Mouse (Mus musculus) MEL (cell line): ENCODE data around the gene Ptpn1. TPM values are rescaled to one million over a fixed set of nuclear protein-coding genes. Genes with fewer than 3 reads are reported as not detected.

Experiments
- DNase-seq: peaks from one replicate; pipeline ENCODE4 v3.0.0; 2011; ENCODE audit warnings: low read depth, low spot score
- H3K27ac ChIP-seq: 2 replicates; pipeline ENCODE4 v1.5.1; 2012; ENCODE audit warnings: low read depth, mild to moderate bottlenecking, control low read depth, low read length, moderate library complexity; ENCODE audit not compliant: control insufficient read depth
- H3K27me3 ChIP-seq, 2 experiments: fragments of 150-350 bp in 1 of 2; sonication (generic) in 1 of 2; 2 replicates each; pipeline ENCODE4 v1.6.1; 2012; ENCODE audit warnings: low read length in 2 of 2, mild to moderate bottlenecking in 2 of 2, improper control_type of control experiment in 1 of 2, moderate library complexity in 1 of 2; ENCODE audit not compliant: insufficient read depth in 2 of 2, control insufficient read depth in 1 of 2
- H3K36me3 ChIP-seq, 2 experiments: 2 replicates each; pipeline ENCODE4 v1.6.1; 2012 to 2014; ENCODE audit warnings: low read length in 2 of 2, improper control_type of control experiment in 1 of 2, inconsistent platforms in 1 of 2, mild to moderate bottlenecking in 1 of 2; ENCODE audit not compliant: insufficient read depth in 2 of 2, control insufficient read depth in 1 of 2
- H3K4me1 ChIP-seq, 2 experiments: fragments of 150-350 bp in 1 of 2; sonication (generic) in 1 of 2; 2 replicates each; pipeline ENCODE4 v1.6.1; 2012; ENCODE audit warnings: low read length in 2 of 2, improper control_type of control experiment in 1 of 2, mild to moderate bottlenecking in 1 of 2; ENCODE audit not compliant: insufficient read depth in 2 of 2, control insufficient read depth in 1 of 2
- H3K4me3 ChIP-seq, 2 experiments: fragments of 150-350 bp in 1 of 2; sonication (generic) in 1 of 2; 2 replicates each; pipeline ENCODE4 v1.5.1; 2012; ENCODE audit warnings: low read depth in 2 of 2, low read length in 2 of 2, mild to moderate bottlenecking in 2 of 2, moderate library complexity in 2 of 2, control low read depth in 1 of 2, improper control_type of control experiment in 1 of 2; ENCODE audit not compliant: control insufficient read depth in 1 of 2, insufficient read depth in 1 of 2
- H3K79me2 ChIP-seq: 2 replicates; pipeline ENCODE4 v1.6.1; 2012; ENCODE audit warnings: mild to moderate bottlenecking, low read length, moderate library complexity; ENCODE audit not compliant: control insufficient read depth, poor library complexity, insufficient read depth
- H3K9ac ChIP-seq: 2 replicates; pipeline ENCODE4 v1.6.1; 2012; ENCODE audit warnings: low read depth, mild to moderate bottlenecking, control low read depth, low read length, moderate library complexity; ENCODE audit not compliant: control insufficient read depth, poor library complexity, severe bottlenecking
- H3K9me3 ChIP-seq: fragments of 150-350 bp; sonication (generic); replicated peaks from 2 replicates; pipeline ENCODE4 v1.6.1; 2012; ENCODE audit warnings: mild to moderate bottlenecking, low read length, improper control_type of control experiment, moderate library complexity; ENCODE audit not compliant: insufficient read depth
- CHD1 ChIP-seq: IDR thresholded peaks from 2 replicates; pipeline ENCODE4 v1.6.1; 2012; ENCODE audit warnings: low read depth, mild to moderate bottlenecking, inconsistent platforms, low read length, improper control_type of control experiment
- CHD2 ChIP-seq: IDR thresholded peaks from 2 replicates; pipeline ENCODE4 v1.6.1; 2011; ENCODE audit warnings: low read length, improper control_type of control experiment
- CTCF ChIP-seq, 3 experiments: IDR thresholded peaks in 2 of 3; conservative IDR thresholded peaks in 1 of 3; 2 replicates each; pipeline ENCODE4 v1.5.1; 2011 to 2012; ENCODE audit warnings: low read length in 3 of 3, low read depth in 2 of 3, mild to moderate bottlenecking in 2 of 3, improper control_type of control experiment in 1 of 3, inconsistent platforms in 1 of 3, mixed read lengths in 1 of 3, moderate library complexity in 1 of 3; ENCODE audit not compliant: control insufficient read depth in 1 of 3, insufficient read depth in 1 of 3, poor library complexity in 1 of 3, severe bottlenecking in 1 of 3
- E2F4 ChIP-seq: IDR thresholded peaks from 2 replicates; pipeline ENCODE4 v1.6.1; 2011; ENCODE audit warnings: low read depth, low read length, improper control_type of control experiment, borderline replicate concordance
- EP300 ChIP-seq, 2 experiments: IDR thresholded peaks; 2 replicates each; pipeline ENCODE4 v1.6.1; 2011; ENCODE audit warnings: improper control_type of control experiment in 2 of 2, low read length in 2 of 2, low read depth in 1 of 2, mild to moderate bottlenecking in 1 of 2
- ETS1 ChIP-seq: IDR thresholded peaks from 2 replicates; pipeline ENCODE4 v1.6.1; 2012; ENCODE audit warnings: low read depth, mild to moderate bottlenecking, inconsistent platforms, low read length, improper control_type of control experiment, moderate library complexity
- GABPA ChIP-seq: IDR thresholded peaks from 2 replicates; pipeline ENCODE4 v1.6.1; 2012; ENCODE audit warnings: low read depth, mild to moderate bottlenecking, inconsistent platforms, low read length, improper control_type of control experiment, moderate library complexity
- GATA1 ChIP-seq: IDR thresholded peaks from 2 replicates; pipeline ENCODE4 v1.6.1; 2011; ENCODE audit warnings: low read depth, low read length, improper control_type of control experiment
- HCFC1 ChIP-seq: IDR thresholded peaks from 2 replicates; pipeline ENCODE4 v1.6.1; 2012; ENCODE audit warnings: low read depth, mild to moderate bottlenecking, inconsistent platforms, low read length, improper control_type of control experiment, moderate library complexity
- JUND ChIP-seq: IDR thresholded peaks from 2 replicates; pipeline ENCODE4 v1.6.1; 2011; ENCODE audit warnings: low read depth, mild to moderate bottlenecking, improper control_type of control experiment, low read length
- KAT2A ChIP-seq: conservative IDR thresholded peaks from 2 replicates; pipeline ENCODE4 v1.6.1; 2012; ENCODE audit warnings: low read depth, low read length, improper control_type of control experiment, inconsistent platforms
- MAFK ChIP-seq: IDR thresholded peaks from 2 replicates; pipeline ENCODE4 v1.6.1; 2011; ENCODE audit warnings: low read depth, mild to moderate bottlenecking, low read length, improper control_type of control experiment, borderline replicate concordance
- MAX ChIP-seq: IDR thresholded peaks from 2 replicates; pipeline ENCODE4 v1.6.1; 2011; ENCODE audit warnings: low read length, improper control_type of control experiment
- MAZ ChIP-seq: IDR thresholded peaks from 2 replicates; pipeline ENCODE4 v1.6.1; 2012; ENCODE audit warnings: low read depth, mild to moderate bottlenecking, inconsistent platforms, low read length, improper control_type of control experiment
- MEF2A ChIP-seq: IDR thresholded peaks from 2 replicates; pipeline ENCODE4 v1.6.1; 2014; ENCODE audit warnings: low read depth, mild to moderate bottlenecking, inconsistent platforms, low read length, improper control_type of control experiment; ENCODE audit not compliant: poor library complexity, insufficient replicate concordance, severe bottlenecking; ENCODE audit errors: extremely low read depth
- MXI1 ChIP-seq: IDR thresholded peaks from 2 replicates; pipeline ENCODE4 v1.6.1; 2011; ENCODE audit warnings: mild to moderate bottlenecking, low read depth, low read length, improper control_type of control experiment
- MYC ChIP-seq: IDR thresholded peaks from 2 replicates; pipeline ENCODE4 v1.6.1; 2011; ENCODE audit warnings: low read depth, mild to moderate bottlenecking, low read length, improper control_type of control experiment, moderate library complexity
- NELFE ChIP-seq: IDR thresholded peaks from 2 replicates; pipeline ENCODE4 v1.6.1; 2011; ENCODE audit warnings: low read depth, low read length, improper control_type of control experiment
- NRF1 ChIP-seq: IDR thresholded peaks from 2 replicates; pipeline ENCODE4 v1.6.1; 2014; ENCODE audit warnings: low read depth, mild to moderate bottlenecking, inconsistent platforms, low read length, improper control_type of control experiment, moderate library complexity; ENCODE audit not compliant: poor library complexity, insufficient read depth, severe bottlenecking
- POLR2A ChIP-seq, 2 experiments: IDR thresholded peaks; 2 replicates each; pipeline ENCODE4 v1.6.1; 2011 to 2012; ENCODE audit warnings: low read length in 2 of 2, mild to moderate bottlenecking in 2 of 2, control low read depth in 1 of 2, improper control_type of control experiment in 1 of 2, low read depth in 1 of 2, moderate library complexity in 1 of 2; ENCODE audit not compliant: control insufficient read depth in 1 of 2, insufficient read depth in 1 of 2, poor library complexity in 1 of 2
- RAD21 ChIP-seq: IDR thresholded peaks from 2 replicates; pipeline ENCODE4 v1.6.1; 2011; ENCODE audit warnings: mild to moderate bottlenecking, low read depth, low read length, improper control_type of control experiment
- RCOR1 ChIP-seq: IDR thresholded peaks from 2 replicates; pipeline ENCODE4 v1.6.1; 2012; ENCODE audit warnings: low read depth, mild to moderate bottlenecking, inconsistent platforms, low read length, improper control_type of control experiment
- SIN3A ChIP-seq: IDR thresholded peaks from 2 replicates; pipeline ENCODE4 v1.6.1; 2012; ENCODE audit warnings: low read length, improper control_type of control experiment, inconsistent platforms
- SMC3 ChIP-seq: IDR thresholded peaks from 2 replicates; pipeline ENCODE4 v1.6.1; 2011; ENCODE audit warnings: low read depth, low read length, improper control_type of control experiment
- TAL1 ChIP-seq: IDR thresholded peaks from 2 replicates; pipeline ENCODE4 v1.6.1; 2012; ENCODE audit warnings: mild to moderate bottlenecking, inconsistent platforms, low read length, moderate library complexity, mixed read lengths
- TBP ChIP-seq: IDR thresholded peaks from 2 replicates; pipeline ENCODE4 v1.8.0; 2011; ENCODE audit warnings: low read depth, low read length, improper control_type of control experiment
- TCF12 ChIP-seq: IDR thresholded peaks from 2 replicates; pipeline ENCODE4 v1.6.1; 2014; ENCODE audit warnings: low read depth, mild to moderate bottlenecking, inconsistent platforms, low read length, improper control_type of control experiment, moderate library complexity
- UBTF ChIP-seq: IDR thresholded peaks from 2 replicates; pipeline ENCODE4 v1.6.1; 2012; ENCODE audit warnings: low read depth, mild to moderate bottlenecking, inconsistent platforms, low read length, improper control_type of control experiment, moderate library complexity, borderline replicate concordance; ENCODE audit not compliant: insufficient read depth
- USF1 ChIP-seq: IDR thresholded peaks from 2 replicates; pipeline ENCODE4 v1.6.1; 2014; ENCODE audit warnings: low read depth, mild to moderate bottlenecking, inconsistent platforms, low read length, improper control_type of control experiment, moderate library complexity
- ZMIZ1 ChIP-seq: IDR thresholded peaks from 2 replicates; pipeline ENCODE4 v1.6.1; 2012; ENCODE audit warnings: low read depth, mild to moderate bottlenecking, inconsistent platforms, low read length, improper control_type of control experiment, moderate library complexity
- ZNF384 ChIP-seq: IDR thresholded peaks from 2 replicates; pipeline ENCODE4 v1.6.1; 2012; ENCODE audit warnings: low read depth, mild to moderate bottlenecking, inconsistent platforms, low read length, improper control_type of control experiment
- polyA plus RNA-seq, 2 experiments: library from polyadenylated mRNA; stranded (reverse) in 1 of 2; unstranded in 1 of 2; fragments of >175 nt in 1 of 2; fragments of >200 nt in 1 of 2; gene quantifications; 2 replicates each; pipeline versions ENCODE4 v1.2.1 to v1.2.4; 2012; ENCODE audit warnings: low replicate concordance in 2 of 2, low read depth in 1 of 2; ENCODE audit not compliant: insufficient read length in 2 of 2, insufficient read depth in 1 of 2, missing spikeins in 1 of 2
- total RNA-seq: library from RNA; depleted of rRNA; stranded (reverse); fragments of 300-350 nt; gene quantifications from 2 replicates; pipeline ENCODE4 v1.2.3, GENCODE M21; 2012

Ptpn1 gene
- total and polyA plus RNA-seq, 3 experiments = 55.3 to 62.9 TPM; not detected in 1

GRCm38 (mm10) chr2:167965911-167966310, 34.1 kb downstream of the Ptpn1 start:
- Histone ChIP-seq H3K4me1 (no peaks in the 10 kb centered on the region), H3K4me3 (no peak overlapping the region), H3K79me2 (no peaks in the 10 kb centered on the region), H3K27me3 (no peaks in the 10 kb centered on the region), H3K9ac (no peak overlapping the region), H3K9me3 (no peaks in the 10 kb centered on the region), H3K27ac (no peak overlapping the region), H3K36me3 (no peaks in the 10 kb centered on the region; a peak in 2 of 4 replicates)
- TF ChIP-seq CTCF (IDR thresholded peaks at IDR 0.05 in 2 of 3, conservative IDR thresholded peaks at IDR 0.05 in 1 of 3; ENCODE audit: control insufficient read depth in 1 of 3, insufficient read depth in 1 of 3, low read depth in 2 of 3, low read length in 3 of 3, poor library complexity in 1 of 3, severe bottlenecking in 1 of 3) = no peak
- TF ChIP-seq EP300 (IDR thresholded peaks at IDR 0.05; ENCODE audit: low read depth in 1 of 2, low read length in 2 of 2) = no peak
- TF ChIP-seq RAD21 = no peak
- no peak for TF ChIP-seq RCOR1
- no peak for TF ChIP-seq MEF2A
- no peak for TF ChIP-seq TCF12
- TF ChIP-seq TAL1 = no peak
- no peak for TF ChIP-seq MAX
- TF ChIP-seq GABPA = no peak
- no peak for TF ChIP-seq CHD1
- TF ChIP-seq ETS1 = no peak
- no peak for TF ChIP-seq SIN3A
- TF ChIP-seq KAT2A = no peak
- no peak for TF ChIP-seq ZNF384
- no peak for TF ChIP-seq ZMIZ1
- no peak for TF ChIP-seq MAZ
- TF ChIP-seq SMC3 = no peak
- no peak for TF ChIP-seq E2F4
- no peak for TF ChIP-seq MXI1
- no peak for DNase-seq

DNA sequence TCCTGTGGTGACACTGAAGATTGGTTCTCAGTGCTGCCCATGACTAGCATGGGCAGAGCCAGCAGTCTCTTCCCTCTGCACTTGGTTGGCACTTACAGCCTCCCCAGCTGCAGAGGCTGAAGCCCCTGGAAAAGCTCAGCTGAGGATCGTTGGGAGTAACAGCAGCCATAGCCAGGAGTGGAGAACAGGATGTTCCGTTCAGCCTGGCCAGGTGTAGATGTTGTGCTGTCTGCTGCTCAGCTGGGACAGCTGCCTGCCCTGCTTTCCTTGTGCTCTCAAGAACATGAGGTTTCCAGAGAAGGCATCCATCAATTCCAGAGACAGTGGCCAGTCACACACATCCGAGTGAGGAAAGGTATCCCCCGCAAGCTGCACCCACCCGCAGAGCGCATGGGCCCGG, 36.6 kb downstream of the Ptpn1 start:
- Histone ChIP-seq H3K27me3 (no peaks in the 10 kb centered on the region), H3K79me2 (no peaks in the 10 kb centered on the region), H3K27ac (no peak overlapping the region), H3K36me3 (no peaks in the 10 kb centered on the region; a peak in 3 of 4 replicates), H3K9ac (no peak overlapping the region), H3K9me3 (no peaks in the 10 kb centered on the region), H3K4me1 (no peaks in the 10 kb centered on the region), H3K4me3 (no peak overlapping the region)
- TF ChIP-seq USF1 (no peak), POLR2A (IDR thresholded peaks at IDR 0.05; ENCODE audit: control insufficient read depth in 1 of 2, insufficient read depth in 1 of 2, low read depth in 1 of 2, low read length in 2 of 2, poor library complexity in 1 of 2) (no peak), KAT2A (no peak), RAD21 (no peak), JUND (no peak), MAX (no peak), TBP (no peak), CHD2 (no peak), NELFE (no peak), MYC (no peak), MAFK (no peak), NRF1 (no peak), EP300 (IDR thresholded peaks at IDR 0.05; ENCODE audit: low read depth in 1 of 2, low read length in 2 of 2) (no peak), GATA1 (no peak), GABPA (no peak), TCF12 (no peak), HCFC1 (no peak), UBTF (no peak), CHD1 (no peak), ZMIZ1 (no peak)
- no peak for DNase-seq
